Mouse (Mus musculus): ENCODE data around the gene Map2k5.

Gene Map2k5

GRCm38 (mm10) chr9:63122161-63122833 lies 255.4 kb downstream of the Map2k5 start:
- no peak for DNase-seq

GRCm38 (mm10) chr9:63118385-63118784 lies 259.3 kb downstream of the Map2k5 start:
- no peak for DNase-seq

Data from right cerebral cortex, postnatal 25 days (tissue).